Mouse (Mus musculus): ENCODE measurements at regions not wholly inside any gene's neighbourhood (a gene's known extent, or its start where the extent isn't known, plus 50 kb on each side); places are given as distances from the start of the nearest gene placed in this dataset.

GRCm38 (mm10) chr11:17591780-17592487, 334.6 kb downstream of the C1d start:
- no peaks in the 10 kb centered on the region for H3K4me1 ChIP-seq (ENCODE audit: control insufficient read depth, insufficient read depth, low read length)
- H3K9me3 ChIP-seq (ENCODE audit: control insufficient read depth, low read length) = no peaks in the 10 kb centered on the region
- no peaks in the 10 kb centered on the region for H3K27me3 ChIP-seq (ENCODE audit: control insufficient read depth, insufficient read depth, low read length)
- 58% methylated on average over 3 of the region's 3 CpGs for WGBS
- H3K36me3 ChIP-seq (ENCODE audit: control insufficient read depth, insufficient read depth, low read length) = no peaks in the 10 kb centered on the region
- no peak for TF ChIP-seq POLR2A (IDR thresholded peaks at IDR 0.05; ENCODE audit: borderline replicate concordance, extremely low read depth, insufficient read depth, insufficient read length)
- no peak overlapping the region for H3K4me3 ChIP-seq (replicated peaks; ENCODE audit: low read length)
- no peak for ATAC-seq (ENCODE audit: low FRiP score, low read depth)
- H3K9ac ChIP-seq (ENCODE audit: low read depth, low read length, severe bottlenecking) = no peak overlapping the region
- H3K27ac ChIP-seq (replicated peaks; ENCODE audit: low read depth, low read length) = no peak overlapping the region
- DNase-seq (ENCODE audit: low spot score) = no peak
- H3K4me2 ChIP-seq (replicated peaks; ENCODE audit: low read depth, low read length, severe bottlenecking) = no peak overlapping the region

- no peak for TF ChIP-seq POLR2A (IDR thresholded peaks at IDR 0.05; ENCODE audit: borderline replicate concordance, extremely low read depth, insufficient read depth, insufficient read length)
- DNase-seq (ENCODE audit: low spot score) (peak; percentile 50), ATAC-seq (ENCODE audit: low FRiP score, low read depth) (peak; percentile 75)
- WGBS = 32% methylated on average over 6 of the region's 6 CpGs
- H3K27ac ChIP-seq (replicated peaks; ENCODE audit: low read depth, low read length) = no peak overlapping the region
- peaks cover 10% of the 10 kb centered on the region; the same call in 1 of the 2 replicates for H3K4me1 ChIP-seq (ENCODE audit: control insufficient read depth, insufficient read depth, low read length)
- H3K4me3 ChIP-seq (replicated peaks; ENCODE audit: low read length) = no peak overlapping the region
- H3K27me3 ChIP-seq (ENCODE audit: control insufficient read depth, insufficient read depth, low read length) = no peaks in the 10 kb centered on the region
- no peak overlapping the region for H3K9ac ChIP-seq (ENCODE audit: low read depth, low read length, severe bottlenecking)
- no peaks in the 10 kb centered on the region for H3K36me3 ChIP-seq (ENCODE audit: control insufficient read depth, insufficient read depth, low read length)
- H3K9me3 ChIP-seq (ENCODE audit: control insufficient read depth, low read length) = no peaks in the 10 kb centered on the region
- H3K4me2 ChIP-seq (replicated peaks; ENCODE audit: low read depth, low read length, severe bottlenecking) = no peak overlapping the region
Observed at GRCm38 (mm10) chr11:17603726-17604493, 346.5 kb downstream of the C1d start.

- DNase-seq (ENCODE audit: low spot score) = no peak
- ATAC-seq (ENCODE audit: low FRiP score, low read depth) = no peak
- H3K27ac ChIP-seq (replicated peaks; ENCODE audit: low read depth, low read length) = no peak overlapping the region
- H3K4me3 ChIP-seq (replicated peaks; ENCODE audit: low read length) = no peak overlapping the region
- H3K27me3 ChIP-seq (ENCODE audit: control insufficient read depth, insufficient read depth, low read length) = no peaks in the 10 kb centered on the region
- WGBS = 84% methylated on average over 3 of the region's 3 CpGs
- no peak for TF ChIP-seq POLR2A (IDR thresholded peaks at IDR 0.05; ENCODE audit: borderline replicate concordance, extremely low read depth, insufficient read depth, insufficient read length)
- no peaks in the 10 kb centered on the region for H3K9me3 ChIP-seq (ENCODE audit: control insufficient read depth, low read length)
- no peaks in the 10 kb centered on the region for H3K4me1 ChIP-seq (ENCODE audit: control insufficient read depth, insufficient read depth, low read length)
- no peaks in the 10 kb centered on the region for H3K36me3 ChIP-seq (ENCODE audit: control insufficient read depth, insufficient read depth, low read length)
- H3K4me2 ChIP-seq (replicated peaks; ENCODE audit: low read depth, low read length, severe bottlenecking) = no peak overlapping the region
- H3K9ac ChIP-seq (ENCODE audit: low read depth, low read length, severe bottlenecking) = no peak overlapping the region
Observed at GRCm38 (mm10) chr11:17620462-17621248, 333.0 kb downstream of the Etaa1 start.

- TF ChIP-seq POLR2A (IDR thresholded peaks at IDR 0.05; ENCODE audit: borderline replicate concordance, extremely low read depth, insufficient read depth, insufficient read length) = no peak
- Histone ChIP-seq H3K4me1 (ENCODE audit: control insufficient read depth, insufficient read depth, low read length) (no peaks in the 10 kb centered on the region), H3K36me3 (ENCODE audit: control insufficient read depth, insufficient read depth, low read length) (no peaks in the 10 kb centered on the region), H3K4me2 (replicated peaks; ENCODE audit: low read depth, low read length, severe bottlenecking) (no peak overlapping the region), H3K9ac (ENCODE audit: low read depth, low read length, severe bottlenecking) (no peak overlapping the region), H3K27me3 (ENCODE audit: control insufficient read depth, insufficient read depth, low read length) (no peaks in the 10 kb centered on the region), H3K27ac (replicated peaks; ENCODE audit: low read depth, low read length) (no peak overlapping the region), H3K4me3 (replicated peaks; ENCODE audit: low read length) (no peak overlapping the region), H3K9me3 (ENCODE audit: control insufficient read depth, low read length) (no peaks in the 10 kb centered on the region)
- 75% methylated on average over 2 of the region's 2 CpGs for WGBS
- DNase-seq (ENCODE audit: low spot score) (peak; percentile 45), ATAC-seq (ENCODE audit: low FRiP score, low read depth) (0 out of 2 replicates have a peak, but pooled peaks have one; percentile 57)
Observed at GRCm38 (mm10) chr11:17629541-17630171, 324.0 kb downstream of the Etaa1 start.

- Histone ChIP-seq H3K4me2 (replicated peaks; ENCODE audit: low read depth, low read length, severe bottlenecking) (no peak overlapping the region), H3K9ac (ENCODE audit: low read depth, low read length, severe bottlenecking) (no peak overlapping the region), H3K4me1 (ENCODE audit: control insufficient read depth, insufficient read depth, low read length) (no peaks in the 10 kb centered on the region), H3K36me3 (ENCODE audit: control insufficient read depth, insufficient read depth, low read length) (no peaks in the 10 kb centered on the region), H3K27me3 (ENCODE audit: control insufficient read depth, insufficient read depth, low read length) (no peaks in the 10 kb centered on the region), H3K27ac (replicated peaks; ENCODE audit: low read depth, low read length) (no peak overlapping the region), H3K4me3 (replicated peaks; ENCODE audit: low read length) (no peak overlapping the region), H3K9me3 (ENCODE audit: control insufficient read depth, low read length) (no peaks in the 10 kb centered on the region)
- WGBS = 11% methylated on average over 1 of the region's 1 CpGs
- TF ChIP-seq POLR2A (IDR thresholded peaks at IDR 0.05; ENCODE audit: borderline replicate concordance, extremely low read depth, insufficient read depth, insufficient read length) = no peak
- ATAC-seq (ENCODE audit: low FRiP score, low read depth) = 0 out of 2 replicates have a peak, but pooled peaks have one; percentile 9
- DNase-seq (ENCODE audit: low spot score) = peak; percentile 24
Observed at GRCm38 (mm10) chr11:17630172-17630553, 323.5 kb downstream of the Etaa1 start.
